Mouse (Mus musculus) hindbrain, postnatal 0 days (tissue): ENCODE data around the gene Ctdspl. TPM values are rescaled to one million over a fixed set of nuclear protein-coding genes. Genes with fewer than 3 reads are reported as not detected.

ENCODE experiments used
- ATAC-seq: fragments of 200-750 bp; cut with Nextera tagmentation; 2 replicates; pipeline ENCODE4 v1.8.0; 2017; ENCODE audit warnings: mild to moderate bottlenecking, moderate TSS enrichment, moderate library complexity
- DNase-seq: peaks from one replicate; pipeline ENCODE4 v3.0.0-alpha.2; 2015; ENCODE audit warnings: low spot score
- H3K27ac ChIP-seq: fragments of 300-500 bp; sonication (generic); 2 replicates; pipeline ENCODE4 v1.5.1; 2014; ENCODE audit warnings: mild to moderate bottlenecking
- H3K27me3 ChIP-seq: fragments of 300-500 bp; sonication (generic); 2 replicates; pipeline ENCODE4 v1.6.1; 2014; ENCODE audit warnings: low read length, mixed read lengths; ENCODE audit not compliant: insufficient read depth
- H3K36me3 ChIP-seq: fragments of 300-500 bp; sonication (generic); 2 replicates; pipeline ENCODE4 v1.6.1; 2014; ENCODE audit warnings: low read length, mixed read lengths; ENCODE audit not compliant: insufficient read depth
- H3K4me1 ChIP-seq: fragments of 300-500 bp; sonication (generic); 2 replicates; pipeline ENCODE4 v1.6.1; 2014; ENCODE audit warnings: antibody characterized with exemption, low read length, mixed read lengths; ENCODE audit not compliant: insufficient read depth
- H3K4me2 ChIP-seq: fragments of 300-500 bp; sonication (generic); 2 replicates; pipeline ENCODE4 v1.6.1; 2014; ENCODE audit warnings: low read depth, mild to moderate bottlenecking, low read length, moderate library complexity, mixed read lengths
- H3K4me3 ChIP-seq: fragments of 300-500 bp; sonication (generic); 2 replicates; pipeline ENCODE4 v1.5.1; 2014; ENCODE audit warnings: low read length
- H3K9ac ChIP-seq: fragments of 300-500 bp; sonication (generic); replicated peaks from 2 replicates; pipeline ENCODE4 v1.6.1; 2014; ENCODE audit warnings: mild to moderate bottlenecking, low read length, moderate library complexity, mixed read lengths
- H3K9me3 ChIP-seq: fragments of 300-500 bp; sonication (generic); 2 replicates; pipeline ENCODE4 v1.6.1; 2016; ENCODE audit warnings: low read length, mixed read lengths
- CTCF ChIP-seq: IDR thresholded peaks from 2 replicates; pipeline ENCODE4 v1.5.1; 2016; ENCODE audit warnings: antibody characterized with exemption, control low read depth, low read depth
- WGBS: fragments of 180-500 bp; shearing (Covaris S2); extraction: QIAGEN DNeasy Blood & Tissue Kit; methylation state at CpG from one replicate; pipeline ENCODE4 v1.1.7; 2014; 5-methylcytosine and 5-hydroxymethylcytosine counted together
- polyA plus RNA-seq: library from polyadenylated mRNA; unstranded; fragments of >200 nt; fragmentation: Nextera tagmentation; extraction: Ambion mirVana; gene quantifications from 2 replicates; pipeline ENCODE4 v1.2.1, GENCODE M21; 2015
- total RNA-seq: library from RNA; depleted of rRNA; stranded (reverse); fragments of >200 nt; gene quantifications from 2 replicates; pipeline ENCODE4 v1.2.3, GENCODE M21; 2014

Gene Ctdspl
- total and polyA plus RNA-seq, 2 experiments from 2014 or later: 5.5 to 8.4 TPM

- DNase-seq (peak; percentile 46), ATAC-seq (peak; percentile 30)
- H3K4me3 ChIP-seq: peak overlapping the region; percentile 54
- H3K4me1 ChIP-seq: peaks cover 14% of the 10 kb centered on the region; the same call in 1 of the 2 replicates
- TF ChIP-seq CTCF: no peak
- H3K27me3 ChIP-seq: no peaks in the 10 kb centered on the region
- no peaks in the 10 kb centered on the region for H3K36me3 ChIP-seq
- H3K4me2 ChIP-seq: peak overlapping the region; percentile 88
- H3K27ac ChIP-seq: peak overlapping the region; percentile 72
- peak overlapping the region; percentile 51 for H3K9ac ChIP-seq
- H3K9me3 ChIP-seq: no peaks in the 10 kb centered on the region
- WGBS: 3% methylated on average over 39 of the region's 68 CpGs
These were observed 552 bp downstream of the Ctdspl start for GRCm38 (mm10) chr9:118926688-118927321.

- WGBS: 15% methylated on average over 8 of the region's 8 CpGs
These were observed 1.2 kb downstream of the Ctdspl start for GRCm38 (mm10) chr9:118927501-118927900.

GRCm38 (mm10) chr9:118928007-118928406 is 1.8 kb downstream of the Ctdspl start:
- no peaks in the 10 kb centered on the region for H3K9me3 ChIP-seq
- peak overlapping the region; percentile 88 for H3K4me2 ChIP-seq
- WGBS: 41% methylated on average over 2 of the region's 2 CpGs
- no peaks in the 10 kb centered on the region for H3K27me3 ChIP-seq
- H3K36me3 ChIP-seq: no peaks in the 10 kb centered on the region
- DNase-seq: no peak
- ATAC-seq: no peak
- peak overlapping the region; percentile 72; the same call in 1 of the 2 replicates for H3K27ac ChIP-seq
- H3K4me3 ChIP-seq: peak overlapping the region; percentile 54
- no peak for TF ChIP-seq CTCF
- peak overlapping the region; percentile 51; the same call in 1 of the 2 replicates for H3K9ac ChIP-seq
- H3K4me1 ChIP-seq: peaks cover 14% of the 10 kb centered on the region; the same call in 1 of the 2 replicates

More at GRCm38 (mm10) chr9:118927501-118927900, 1.2 kb downstream of the Ctdspl start:
- Histone ChIP-seq H3K4me1 (peaks cover 14% of the 10 kb centered on the region; the same call in 1 of the 2 replicates), H3K4me2 (peak overlapping the region; percentile 88), H3K9me3 (no peaks in the 10 kb centered on the region), H3K36me3 (no peaks in the 10 kb centered on the region), H3K27me3 (no peaks in the 10 kb centered on the region), H3K27ac (peak overlapping the region; percentile 72; the same call in 1 of the 2 replicates), H3K9ac (peak overlapping the region; percentile 51), H3K4me3 (peak overlapping the region; percentile 54)
- TF ChIP-seq CTCF: no peak
- peak; percentile 53 for DNase-seq
- no peak for ATAC-seq

- no peak overlapping the region for H3K27ac ChIP-seq
- H3K9ac ChIP-seq: no peak overlapping the region
- H3K4me2 ChIP-seq: peak overlapping the region; percentile 88
- H3K4me3 ChIP-seq: no peak overlapping the region
- no peaks in the 10 kb centered on the region for H3K9me3 ChIP-seq
- no peak for ATAC-seq
- no peaks in the 10 kb centered on the region for H3K27me3 ChIP-seq
- peaks cover 14% of the 10 kb centered on the region; the same call in 1 of the 2 replicates for H3K4me1 ChIP-seq
- H3K36me3 ChIP-seq: no peaks in the 10 kb centered on the region
- 40% methylated on average over 7 of the region's 7 CpGs for WGBS
- no peak for DNase-seq
- no peak for TF ChIP-seq CTCF
These were observed 2.4 kb downstream of the Ctdspl start for GRCm38 (mm10) chr9:118928656-118929055.

- no peak for DNase-seq
- 60% methylated on average over 9 of the region's 9 CpGs for WGBS
- H3K4me2 ChIP-seq: no peak overlapping the region
- no peaks in the 10 kb centered on the region for H3K27me3 ChIP-seq
- no peak overlapping the region for H3K4me3 ChIP-seq
- no peaks in the 10 kb centered on the region for H3K9me3 ChIP-seq
- H3K27ac ChIP-seq: no peak overlapping the region
- H3K9ac ChIP-seq: no peak overlapping the region
- no peaks in the 10 kb centered on the region for H3K36me3 ChIP-seq
- peaks cover 9% of the 10 kb centered on the region; the same call in 1 of the 2 replicates for H3K4me1 ChIP-seq
- no peak for ATAC-seq
- TF ChIP-seq CTCF: no peak
These were observed 4.4 kb downstream of the Ctdspl start for GRCm38 (mm10) chr9:118930611-118931010.

- Histone ChIP-seq H3K4me3 (no peak overlapping the region), H3K27me3 (no peaks in the 10 kb centered on the region), H3K9me3 (no peaks in the 10 kb centered on the region), H3K27ac (no peak overlapping the region), H3K4me2 (no peak overlapping the region), H3K4me1 (no peaks in the 10 kb centered on the region; the same call in 1 of the 2 replicates), H3K9ac (no peak overlapping the region), H3K36me3 (no peaks in the 10 kb centered on the region)
- 93% methylated on average over 9 of the region's 9 CpGs for WGBS
- ATAC-seq (no peak), DNase-seq (no peak)
- 0 out of 2 replicates have a peak, but pooled peaks have one; percentile 6 for TF ChIP-seq CTCF
These were observed 7.5 kb downstream of the Ctdspl start for GRCm38 (mm10) chr9:118933800-118934199.

- Histone ChIP-seq H3K4me2 (no peak overlapping the region), H3K4me1 (no peaks in the 10 kb centered on the region; the same call in 1 of the 2 replicates), H3K27me3 (no peaks in the 10 kb centered on the region), H3K4me3 (no peak overlapping the region), H3K27ac (no peak overlapping the region), H3K9me3 (no peaks in the 10 kb centered on the region), H3K9ac (no peak overlapping the region), H3K36me3 (no peaks in the 10 kb centered on the region)
- DNase-seq (no peak), ATAC-seq (no peak)
- 88% methylated on average over 12 of the region's 12 CpGs for WGBS
- TF ChIP-seq CTCF: no peak
These were observed 8.1 kb downstream of the Ctdspl start for GRCm38 (mm10) chr9:118934319-118934718.
